Mouse (Mus musculus) ES-Bruce4 (cell line): Measurements from ENCODE around the gene Donson.

Source experiments
- CTCF ChIP-seq: IDR thresholded peaks from one replicate; pipeline ENCODE4 v1.8.1; 2011; ENCODE audit warnings: low read depth, low read length
- EP300 ChIP-seq: IDR thresholded peaks from 2 replicates; pipeline ENCODE4 v1.6.1; 2011; ENCODE audit warnings: low read depth, low read length; ENCODE audit not compliant: insufficient read depth
- POLR2A ChIP-seq: IDR thresholded peaks from one replicate; pipeline ENCODE4 v1.8.1; 2011; ENCODE audit warnings: low read length; ENCODE audit not compliant: insufficient read depth

- TF ChIP-seq CTCF (no peak), EP300 (no peak), POLR2A (no peak)
These were observed 30.1 kb downstream of the Donson start for GRCm38 (mm10) chr16:91658471-91658870.
